Mouse (Mus musculus): ENCODE results near the gene Zbtb40. TPM values are rescaled to one million over a fixed set of nuclear protein-coding genes. Genes with fewer than 3 reads are reported as not detected.

Zbtb40 gene
- total RNA-seq, 2 experiments from 2014 or later = 2.3 to 10.5 TPM

GRCm38 (mm10) chr4:136944558-136945350 is 103.8 kb downstream of the Zbtb40 start:
- ATAC-seq (replicated peaks; ENCODE audit: low FRiP score, poor library complexity, severe bottlenecking) = no peak

GRCm38 (mm10) chr4:136943175-136943574 is 105.4 kb downstream of the Zbtb40 start:
- ATAC-seq (replicated peaks; ENCODE audit: low FRiP score, poor library complexity, severe bottlenecking) = no peak

- ATAC-seq (replicated peaks; ENCODE audit: low FRiP score, poor library complexity, severe bottlenecking) = no peak
These were observed 105.8 kb downstream of the Zbtb40 start for GRCm38 (mm10) chr4:136942761-136943160.

GRCm38 (mm10) chr4:136937935-136938334 is 110.7 kb downstream of the Zbtb40 start:
- no peak for ATAC-seq (replicated peaks; ENCODE audit: low FRiP score, poor library complexity, severe bottlenecking)

DNA sequence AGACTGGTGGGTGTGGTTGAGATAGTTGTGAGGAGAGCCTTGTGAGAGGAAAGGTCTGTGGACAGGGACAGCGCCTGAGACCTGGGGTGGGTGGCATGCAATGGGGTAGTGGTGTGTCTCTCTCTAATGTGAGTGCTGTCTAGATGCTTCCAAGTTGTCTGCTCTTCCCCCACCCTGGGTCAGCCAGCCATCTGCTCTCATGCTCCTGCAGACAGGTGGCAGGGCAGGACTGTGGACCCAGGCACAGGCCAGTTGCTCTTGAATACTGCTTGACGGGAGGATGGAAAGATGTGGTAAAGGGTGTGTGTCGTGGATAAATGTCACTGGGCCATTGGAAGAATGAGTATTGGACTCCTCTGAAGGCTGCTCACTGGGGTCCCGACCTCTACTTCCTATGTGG is 111.3 kb downstream of the Zbtb40 start:
- no peak for ATAC-seq (replicated peaks; ENCODE audit: low FRiP score, poor library complexity, severe bottlenecking)

DNA sequence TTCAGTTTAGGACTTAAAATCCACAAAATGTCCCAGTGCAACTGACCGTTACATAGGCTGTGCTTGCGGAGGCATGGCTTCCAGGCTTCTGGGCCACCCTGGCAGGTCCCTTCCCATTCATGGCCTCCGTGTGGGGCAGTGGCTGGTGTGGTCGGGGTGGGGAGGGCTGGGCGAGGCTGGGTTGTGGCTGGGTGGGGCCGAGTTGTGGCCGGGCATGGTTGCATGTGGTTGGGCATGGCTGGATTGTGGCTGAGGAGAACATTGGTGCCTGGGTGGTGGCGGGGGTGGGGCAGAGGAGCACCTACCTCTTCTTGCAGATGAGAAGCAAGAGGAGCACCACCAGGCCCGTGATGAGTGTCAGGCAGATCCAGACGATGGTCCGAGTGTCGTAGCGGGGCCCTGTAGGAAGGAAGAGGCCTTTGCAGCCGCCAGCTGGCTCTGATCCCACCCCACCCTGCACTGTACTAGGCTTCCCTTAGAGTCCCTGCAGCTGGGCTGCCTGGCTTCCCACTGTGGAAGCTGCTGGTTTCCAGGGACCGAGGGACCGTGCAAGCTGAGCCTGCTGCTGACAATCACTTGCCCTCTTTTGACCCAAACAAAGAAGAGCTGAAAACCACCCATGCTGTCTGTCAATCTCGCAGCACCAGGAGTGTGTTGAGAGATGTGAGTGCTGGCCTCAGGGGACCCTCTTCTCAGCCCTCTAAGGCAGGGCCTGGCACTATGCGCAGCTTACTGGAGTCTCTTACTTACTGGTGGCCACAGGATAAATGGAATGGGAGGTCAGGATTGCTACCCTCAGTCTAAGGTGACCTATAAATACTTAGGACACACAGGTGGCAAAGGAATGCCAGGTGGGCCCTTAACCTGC is 113.6 kb downstream of the Zbtb40 start:
- no peak for ATAC-seq (replicated peaks; ENCODE audit: low FRiP score, poor library complexity, severe bottlenecking)

GRCm38 (mm10) chr4:136930474-136930873 is 118.1 kb downstream of the Zbtb40 start:
- ATAC-seq (replicated peaks; ENCODE audit: low FRiP score, poor library complexity, severe bottlenecking) = no peak; the same call in 1 of the 2 replicates

Other genes starting within 250 kb of the Zbtb40 start
- gene Ephb2, start 212.8 kb downstream of the Zbtb40 start, total RNA-seq (2015; ENCODE audit: low replicate concordance) = not detected in 2 replicates
- gene Ephb2, start 212.8 kb downstream of the Zbtb40 start, total RNA-seq (2017; ENCODE audit: low replicate concordance) = not detected in 2 replicates
- 156 and 168 TPM in 2 replicates for gene C1qb, start 162.6 kb downstream of the Zbtb40 start, total RNA-seq (2015; ENCODE audit: low replicate concordance)
- gene C1qb, start 162.6 kb downstream of the Zbtb40 start, total RNA-seq (2017; ENCODE audit: low replicate concordance) = 46.1 and 49.5 TPM in 2 replicates
- gene C1qc, start 155.7 kb downstream of the Zbtb40 start, total RNA-seq (2015; ENCODE audit: low replicate concordance) = 66.2 and 68.5 TPM in 2 replicates
- 32.8 and 39.5 TPM in 2 replicates for gene C1qc, start 155.7 kb downstream of the Zbtb40 start, total RNA-seq (2017; ENCODE audit: low replicate concordance)
- gene C1qa, start 150.0 kb downstream of the Zbtb40 start, total RNA-seq (2015; ENCODE audit: low replicate concordance) = 69.2 and 74.6 TPM in 2 replicates
- gene C1qa, start 150.0 kb downstream of the Zbtb40 start, total RNA-seq (2017; ENCODE audit: low replicate concordance) = 35.7 and 58.5 TPM in 2 replicates
- gene Epha8, start 92.0 kb downstream of the Zbtb40 start, total RNA-seq (2015; ENCODE audit: low replicate concordance) = not detected in 2 replicates
- gene Epha8, start 92.0 kb downstream of the Zbtb40 start, total RNA-seq (2017; ENCODE audit: low replicate concordance) = not detected in 2 replicates
- not detected in 2 replicates for gene Wnt4, start 228.7 kb upstream of the Zbtb40 start, total RNA-seq (2015; ENCODE audit: low replicate concordance)
- 0.98 TPM in 1 of 2 replicates, not detected in the other for gene Wnt4, start 228.7 kb upstream of the Zbtb40 start, total RNA-seq (2017; ENCODE audit: low replicate concordance)